Mouse (Mus musculus) kidney, embryonic 14.5 days (tissue): ENCODE results near the gene Sgta. TPM values are rescaled to one million over a fixed set of nuclear protein-coding genes. Genes with fewer than 3 reads are reported as not detected.
"Not testable (repeated sequence)": the region's sequence is repeated elsewhere in the genome, so short reads cannot be mapped to it uniquely, and the experiment has no call there.

Experiments used
- ATAC-seq: fragments of 200-750 bp; cut with Nextera tagmentation; 2 replicates; pipeline ENCODE4 v1.8.0; 2017; ENCODE audit warnings: moderate number of reproducible peaks, mild to moderate bottlenecking, moderate TSS enrichment, moderate library complexity; ENCODE audit not compliant: low FRiP score, low TSS enrichment
- H3K27ac ChIP-seq: fragments of 300-500 bp; sonication (generic); 2 replicates; pipeline ENCODE4 v1.5.1; 2014; ENCODE audit warnings: low read depth, mild to moderate bottlenecking, low read length, moderate library complexity, mixed read lengths
- H3K27me3 ChIP-seq: fragments of 300-500 bp; sonication (generic); 2 replicates; pipeline ENCODE4 v1.6.1; 2014; ENCODE audit warnings: mild to moderate bottlenecking, low read length; ENCODE audit not compliant: control insufficient read depth, insufficient read depth
- H3K36me3 ChIP-seq: fragments of 300-500 bp; sonication (generic); 2 replicates; pipeline ENCODE4 v1.6.1; 2014; ENCODE audit warnings: low read length, mixed read lengths; ENCODE audit not compliant: control insufficient read depth, insufficient read depth
- H3K4me1 ChIP-seq: fragments of 300-500 bp; sonication (generic); 2 replicates; pipeline ENCODE4 v1.6.1; 2014; ENCODE audit warnings: low read length, mixed read lengths; ENCODE audit not compliant: control insufficient read depth, insufficient read depth
- H3K4me2 ChIP-seq: fragments of 300-500 bp; sonication (generic); replicated peaks from 2 replicates; pipeline ENCODE4 v1.6.1; 2014; ENCODE audit warnings: low read depth, mild to moderate bottlenecking, low read length
- H3K4me3 ChIP-seq: fragments of 300-500 bp; sonication (generic); 2 replicates; pipeline ENCODE4 v1.5.1; 2014; ENCODE audit warnings: mild to moderate bottlenecking, low read length
- H3K9ac ChIP-seq: fragments of 300-500 bp; sonication (generic); 2 replicates; pipeline ENCODE4 v1.6.1; 2014; ENCODE audit warnings: low read depth, mild to moderate bottlenecking, low read length, moderate library complexity
- H3K9me3 ChIP-seq: fragments of 300-500 bp; sonication (generic); 2 replicates; pipeline ENCODE4 v1.6.1; 2016; ENCODE audit warnings: low read length; ENCODE audit not compliant: control insufficient read depth
- WGBS: fragments of 180-500 bp; shearing (Covaris S2); extraction: QIAGEN DNeasy Blood & Tissue Kit; methylation state at CpG from one replicate; pipeline ENCODE4 v1.1.7; 2014; 5-methylcytosine and 5-hydroxymethylcytosine counted together
- polyA plus RNA-seq: library from polyadenylated mRNA; unstranded; fragments of >200 nt; fragmentation: Nextera tagmentation; extraction: Ambion mirVana; gene quantifications from 2 replicates; pipeline ENCODE4 v1.2.1, GENCODE M21; 2014

Sgta gene
- polyA plus RNA-seq, 1 experiment from 2014 or later = 196 TPM

DNA sequence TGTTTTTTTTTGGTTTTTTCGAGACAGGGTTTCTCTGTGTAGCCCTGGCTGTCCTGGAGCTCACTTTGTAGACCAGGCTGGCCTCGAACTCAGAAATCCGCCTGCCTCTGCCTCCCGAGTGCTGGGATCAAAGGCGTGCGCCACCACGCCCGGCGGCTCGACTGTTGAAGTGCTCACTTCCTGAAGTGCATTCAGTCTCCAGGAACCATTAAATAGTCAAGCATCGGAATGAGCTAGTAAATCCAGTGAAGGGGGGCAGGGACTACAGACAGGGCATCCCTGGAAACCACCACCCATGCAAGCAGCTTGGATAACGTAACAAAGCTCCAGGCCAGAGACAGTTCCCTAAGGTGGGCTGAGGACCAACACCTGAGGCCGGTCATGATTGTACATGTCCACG is 14.7 kb downstream of the Sgta start:
- WGBS = 89% methylated on average over 14 of the region's 14 CpGs
- not testable (repeated sequence) for H3K27ac ChIP-seq, H3K27me3 ChIP-seq, H3K4me2 ChIP-seq, H3K4me3 ChIP-seq, H3K9me3 ChIP-seq, ATAC-seq, H3K4me1 ChIP-seq, H3K9ac ChIP-seq
- H3K36me3 ChIP-seq = peaks cover 69% of the 10 kb centered on the region

DNA sequence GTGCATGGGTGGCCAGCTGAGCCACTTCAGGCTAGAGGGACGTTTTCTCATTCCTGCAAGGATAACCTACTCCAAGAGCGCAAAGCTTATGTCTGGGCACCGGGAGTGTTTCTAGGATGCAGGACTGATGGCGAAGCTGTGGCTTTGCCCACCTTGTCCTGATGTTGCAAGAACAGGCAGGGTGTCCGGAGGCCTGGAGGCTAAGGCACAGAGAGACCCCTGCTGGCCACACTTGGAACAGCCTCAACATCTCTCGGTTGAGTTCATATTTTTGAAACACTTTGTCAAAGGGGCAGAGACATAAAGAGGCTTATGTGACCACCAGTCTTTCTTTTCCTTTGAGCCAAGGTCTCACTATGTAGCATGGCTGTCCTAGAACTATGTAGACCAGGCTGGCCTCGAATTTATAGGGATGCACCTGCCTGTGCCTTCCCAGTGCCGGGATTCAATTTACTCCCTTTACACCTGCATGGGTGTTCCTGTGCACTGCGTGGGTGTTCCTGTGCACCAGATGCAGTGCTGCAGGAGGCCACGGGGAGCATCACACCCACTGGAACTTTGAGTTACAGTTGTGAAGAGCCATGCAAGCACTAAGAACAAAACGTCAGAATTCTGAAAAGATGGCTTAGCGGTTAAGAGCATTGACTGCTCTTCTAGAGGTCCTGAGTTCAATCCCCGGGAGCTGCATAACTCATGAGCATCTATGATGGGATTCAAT is 18.4 kb downstream of the Sgta start:
- no peak for ATAC-seq
- no peaks in the 10 kb centered on the region for H3K9me3 ChIP-seq
- H3K4me2 ChIP-seq = no peak overlapping the region
- H3K9ac ChIP-seq = no peak overlapping the region
- 36% methylated on average over 13 of the region's 13 CpGs for WGBS
- H3K27me3 ChIP-seq = no peaks in the 10 kb centered on the region
- peaks cover 33% of the 10 kb centered on the region for H3K36me3 ChIP-seq
- no peaks in the 10 kb centered on the region for H3K4me1 ChIP-seq
- no peak overlapping the region for H3K27ac ChIP-seq
- H3K4me3 ChIP-seq = no peak overlapping the region

DNA sequence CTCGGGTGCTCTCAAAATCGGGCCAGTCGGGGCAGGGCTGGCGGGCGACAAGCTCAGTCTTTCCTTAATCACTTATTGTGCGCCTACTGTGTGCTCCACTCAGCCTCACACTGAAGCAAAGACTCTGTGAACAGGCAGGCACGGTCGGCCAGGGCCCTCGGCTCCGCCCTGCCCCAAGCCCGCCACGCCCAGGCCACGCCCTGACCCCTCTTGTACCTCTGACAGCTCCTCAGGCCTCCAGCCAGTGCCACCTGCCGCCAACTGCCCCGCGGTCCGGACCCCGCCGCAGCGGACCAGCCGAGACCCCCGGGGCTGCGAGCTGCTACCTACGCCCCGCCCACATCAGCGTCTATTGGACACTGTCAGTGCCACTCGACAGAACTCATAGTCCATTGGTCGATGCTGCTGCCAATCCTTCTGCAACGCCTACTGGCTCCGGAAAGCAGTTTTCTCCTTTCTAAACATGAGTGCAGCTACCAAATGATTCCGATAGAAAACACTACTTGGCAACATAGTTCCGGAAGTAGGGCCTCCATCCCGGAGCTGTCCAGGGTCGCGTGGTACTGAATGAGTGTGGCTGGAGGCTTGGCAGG is 22.9 kb downstream of the Sgta start, which contains the start of gene Slc39a3:
Gene Slc39a3, minus strand, starts transcription at position 439 of the 593 bp plus-strand sequence.
- no peak within 1 kb of the TSS for H3K27ac ChIP-seq
- peak within 1 kb of the TSS; percentile 61; the same call in 1 of the 2 replicates for H3K9ac ChIP-seq

GRCm38 (mm10) chr10:81036251-81036650 is 23.7 kb downstream of the Sgta start:
- Histone ChIP-seq H3K27me3 (no peaks in the 10 kb centered on the region), H3K27ac (no peak overlapping the region), H3K36me3 (peaks cover 8% of the 10 kb centered on the region), H3K4me1 (no peaks in the 10 kb centered on the region), H3K9ac (no peak overlapping the region), H3K4me3 (no peak overlapping the region), H3K4me2 (no peak overlapping the region), H3K9me3 (no peaks in the 10 kb centered on the region)
- 80% methylated on average over 7 of the region's 7 CpGs for WGBS
- ATAC-seq = no peak

More for the DNA sequence above, 22.9 kb downstream of the Sgta start, which contains the start of gene Slc39a3:
- peak within 1 kb of the TSS; percentile 59 for H3K4me3 ChIP-seq
- no peaks in the 10 kb centered on the region for H3K27me3 ChIP-seq
- no peaks in the 10 kb centered on the region for H3K4me1 ChIP-seq
- ATAC-seq = peak; percentile 99
- 1% methylated on average over 35 of the region's 35 CpGs for WGBS
- H3K9me3 ChIP-seq = no peaks in the 10 kb centered on the region
- peaks cover 5% of the 10 kb centered on the region; the same call in 1 of the 2 replicates for H3K36me3 ChIP-seq
- H3K4me2 ChIP-seq = peak within 1 kb of the TSS; percentile 54

GRCm38 (mm10) chr10:81033586-81033985 is 26.4 kb downstream of the Sgta start:
- H3K9me3 ChIP-seq = no peaks in the 10 kb centered on the region
- peaks cover 14% of the 10 kb centered on the region for H3K36me3 ChIP-seq
- H3K27ac ChIP-seq = no peak overlapping the region
- no peak overlapping the region for H3K4me3 ChIP-seq
- WGBS = 74% methylated on average over 10 of the region's 10 CpGs
- H3K4me2 ChIP-seq = no peak overlapping the region
- H3K4me1 ChIP-seq = no peaks in the 10 kb centered on the region
- ATAC-seq = no peak
- no peak overlapping the region for H3K9ac ChIP-seq
- H3K27me3 ChIP-seq = no peaks in the 10 kb centered on the region

GRCm38 (mm10) chr10:81029031-81029430 is 30.9 kb downstream of the Sgta start:
- H3K9me3 ChIP-seq = no peaks in the 10 kb centered on the region
- H3K4me2 ChIP-seq = no peak overlapping the region
- no peak overlapping the region for H3K9ac ChIP-seq
- 0 out of 2 replicates have a peak, but pooled peaks cover 7% of the 10 kb centered on the region for H3K4me1 ChIP-seq
- H3K4me3 ChIP-seq = no peak overlapping the region
- ATAC-seq = no peak
- no peak overlapping the region for H3K27ac ChIP-seq
- 75% methylated on average over 10 of the region's 10 CpGs for WGBS
- H3K27me3 ChIP-seq = peaks cover 17% of the 10 kb centered on the region
- H3K36me3 ChIP-seq = peaks cover 14% of the 10 kb centered on the region

DNA sequence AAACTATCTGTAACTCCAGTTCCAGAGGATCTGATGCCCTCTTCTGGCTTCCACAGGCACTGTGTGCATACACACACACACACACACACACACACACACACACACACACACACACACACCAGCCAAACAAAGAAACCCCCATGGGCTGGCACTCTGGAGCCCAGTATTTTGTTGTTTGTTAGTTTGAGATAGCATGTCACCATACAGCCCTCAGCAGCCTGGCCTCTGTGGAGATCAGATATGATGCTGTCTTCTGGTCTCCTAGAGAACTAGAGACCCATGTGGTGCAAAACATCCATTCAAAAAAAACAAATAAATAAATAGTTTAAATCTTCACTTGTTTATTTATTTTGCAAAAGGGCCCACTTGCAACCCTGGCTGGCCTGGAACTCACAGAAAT is 31.8 kb downstream of the Sgta start:
- Histone ChIP-seq H3K4me2 (no peak overlapping the region), H3K9me3 (no peaks in the 10 kb centered on the region), H3K4me3 (no peak overlapping the region), H3K36me3 (peaks cover 14% of the 10 kb centered on the region), H3K27me3 (peaks cover 17% of the 10 kb centered on the region), H3K27ac (no peak overlapping the region), H3K4me1 (0 out of 2 replicates have a peak, but pooled peaks cover 7% of the 10 kb centered on the region), H3K9ac (no peak overlapping the region)
- no peak for ATAC-seq

DNA sequence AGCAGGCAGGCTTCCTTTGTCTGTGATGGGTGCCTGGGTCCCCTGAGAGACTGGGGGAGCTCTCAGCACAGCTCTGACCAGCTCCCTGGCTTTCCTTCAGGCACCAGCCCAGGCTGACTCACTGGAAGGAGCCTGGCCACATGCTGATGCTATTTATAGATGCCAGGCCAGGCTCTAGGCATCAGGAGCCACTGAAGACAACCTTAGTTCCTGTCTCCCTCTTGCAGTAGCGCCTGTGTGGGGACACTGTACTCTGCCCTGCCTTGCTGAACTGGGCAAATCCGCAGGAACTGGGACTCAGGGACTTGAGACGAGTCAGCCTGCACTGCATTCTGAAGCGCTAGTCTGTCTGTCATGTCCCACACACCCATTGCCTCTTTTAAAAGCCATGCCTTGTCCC is 32.6 kb downstream of the Sgta start:
- no peak overlapping the region for H3K9ac ChIP-seq
- H3K36me3 ChIP-seq = peaks cover 9% of the 10 kb centered on the region
- H3K4me3 ChIP-seq = no peak overlapping the region
- H3K27ac ChIP-seq = no peak overlapping the region
- ATAC-seq = no peak
- no peaks in the 10 kb centered on the region for H3K9me3 ChIP-seq
- H3K27me3 ChIP-seq = peaks cover 21% of the 10 kb centered on the region
- no peak overlapping the region for H3K4me2 ChIP-seq
- 0 out of 2 replicates have a peak, but pooled peaks cover 7% of the 10 kb centered on the region for H3K4me1 ChIP-seq
- WGBS = 68% methylated on average over 4 of the region's 4 CpGs

DNA sequence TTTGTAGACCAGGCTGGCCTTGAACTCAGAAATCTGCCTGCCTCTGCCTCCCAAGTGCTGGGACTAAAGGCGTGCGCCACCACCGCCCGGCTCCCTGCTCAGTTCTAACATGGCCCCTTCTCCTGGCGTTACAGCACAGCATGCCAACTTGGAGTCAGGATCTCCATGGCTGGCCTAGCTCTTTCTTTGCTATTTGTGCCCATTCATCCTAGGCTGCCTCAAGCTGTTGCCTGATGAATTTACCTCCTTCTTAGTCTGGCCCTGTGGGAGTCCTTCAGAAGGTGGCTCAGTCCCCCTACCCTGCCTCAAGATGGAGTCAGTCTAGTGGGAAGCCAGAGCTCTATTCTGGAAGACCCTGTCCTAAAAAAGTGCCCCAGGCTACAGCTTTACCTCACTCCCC is 33.1 kb downstream of the Sgta start:
- WGBS = 92% methylated on average over 5 of the region's 5 CpGs
- peaks cover 9% of the 10 kb centered on the region for H3K36me3 ChIP-seq
- H3K27ac ChIP-seq = no peak overlapping the region
- 0 out of 2 replicates have a peak, but pooled peaks cover 7% of the 10 kb centered on the region for H3K4me1 ChIP-seq
- peaks cover 26% of the 10 kb centered on the region for H3K27me3 ChIP-seq
- H3K9me3 ChIP-seq = no peaks in the 10 kb centered on the region
- H3K9ac ChIP-seq = no peak overlapping the region
- ATAC-seq = no peak
- no peak overlapping the region for H3K4me3 ChIP-seq
- no peak overlapping the region for H3K4me2 ChIP-seq
